Mouse (Mus musculus) brain, embryonic 14.5 days (tissue): Measurements from ENCODE around the gene Zfp46.

Source experiments
- CTCF ChIP-seq: fragments of 200-500 bp; IDR thresholded peaks from 2 replicates; pipeline ENCODE4 v1.5.1; 2012; ENCODE audit warnings: inconsistent platforms, mild to moderate bottlenecking, moderate library complexity, borderline replicate concordance; ENCODE audit not compliant: insufficient read depth, insufficient read length; ENCODE audit errors: extremely low read depth
- POLR2A ChIP-seq: fragments of 200-500 bp; IDR thresholded peaks from 2 replicates; pipeline ENCODE4 v1.6.1; 2012; ENCODE audit warnings: mild to moderate bottlenecking, inconsistent platforms, borderline replicate concordance; ENCODE audit not compliant: poor library complexity, insufficient read depth, insufficient read length, severe bottlenecking; ENCODE audit errors: extremely low read depth

GRCm38 (mm10) chr4:136240123-136240522, 44.4 kb upstream of the Zfp46 start:
- no peak for TF ChIP-seq POLR2A
- no peak for TF ChIP-seq CTCF
